Mouse (Mus musculus) embryonic facial prominence, embryonic 12.5 days (tissue): ENCODE results near the gene Gm14399. TPM values are rescaled to one million over a fixed set of nuclear protein-coding genes. Genes with fewer than 3 reads are reported as not detected.
A peak's percentile ranks its signal among the peaks of the same experiment; 100 is the strongest.
"Not testable (repeated sequence)": the region's sequence is repeated elsewhere in the genome, so short reads cannot be mapped to it uniquely, and the experiment has no call there.

Experiments
- ATAC-seq: fragments of 200-750 bp; cut with Nextera tagmentation; 2 replicates; pipeline ENCODE4 v1.8.0; 2017; ENCODE audit not compliant: insufficient number of reproducible peaks, insufficient read depth, low FRiP score, low TSS enrichment
- H3K27ac ChIP-seq: fragments of 300-500 bp; sonication (generic); 2 replicates; pipeline ENCODE4 v1.5.1; 2016; ENCODE audit warnings: mild to moderate bottlenecking
- H3K27me3 ChIP-seq: fragments of 300-500 bp; sonication (generic); 2 replicates; pipeline ENCODE4 v1.6.1; 2016; ENCODE audit warnings: mild to moderate bottlenecking, moderate library complexity
- H3K36me3 ChIP-seq: fragments of 300-500 bp; sonication (generic); 2 replicates; pipeline ENCODE4 v1.6.1; 2016; ENCODE audit warnings: mild to moderate bottlenecking
- H3K4me1 ChIP-seq: fragments of 300-500 bp; sonication (generic); 2 replicates; pipeline ENCODE4 v1.6.1; 2016
- H3K4me2 ChIP-seq: fragments of 300-500 bp; sonication (generic); replicated peaks from 2 replicates; pipeline ENCODE4 v1.6.1; 2016; ENCODE audit warnings: mild to moderate bottlenecking, moderate library complexity
- H3K4me3 ChIP-seq: fragments of 300-500 bp; sonication (generic); 2 replicates; pipeline ENCODE4 v1.5.1; 2016; ENCODE audit warnings: mild to moderate bottlenecking
- H3K9ac ChIP-seq: fragments of 300-500 bp; sonication (generic); 2 replicates; pipeline ENCODE4 v1.6.1; 2016; ENCODE audit warnings: mild to moderate bottlenecking, moderate library complexity
- H3K9me3 ChIP-seq: fragments of 300-500 bp; sonication (generic); 2 replicates; pipeline ENCODE4 v1.6.1; 2016; ENCODE audit warnings: mild to moderate bottlenecking, moderate library complexity
- WGBS: fragments of 180-500 bp; shearing (Covaris S2); methylation state at CpG from one replicate; pipeline ENCODE4 v1.1.7; 2016; 5-methylcytosine and 5-hydroxymethylcytosine counted together
- polyA plus RNA-seq: library from polyadenylated mRNA; unstranded; fragments of >200 nt; fragmentation: Nextera tagmentation; extraction: Ambion mirVana; gene quantifications from 2 replicates; pipeline ENCODE4 v1.2.1, GENCODE M21; 2016

The Gm14399 gene
- polyA plus RNA-seq, 1 experiment from 2014 or later: 6.7 TPM

- not testable (repeated sequence) for H3K27me3 ChIP-seq, H3K36me3 ChIP-seq, H3K9me3 ChIP-seq, H3K4me1 ChIP-seq, H3K27ac ChIP-seq, ATAC-seq
- Histone ChIP-seq H3K4me2 (peak overlapping the region; percentile 37; the same call in 1 of the 2 replicates), H3K9ac (peak overlapping the region; percentile 42; the same call in 1 of the 2 replicates), H3K4me3 (peak overlapping the region; percentile 49)
- 5% methylated on average over 25 of the region's 25 CpGs for WGBS
Observed at GRCm38 (mm10) chr2:175141118-175141992, 457 bp downstream of the Gm14399 start.

- H3K27me3 ChIP-seq, H3K27ac ChIP-seq, H3K4me3 ChIP-seq, H3K4me1 ChIP-seq, H3K9ac ChIP-seq, H3K9me3 ChIP-seq, ATAC-seq, H3K4me2 ChIP-seq, H3K36me3 ChIP-seq: not testable (repeated sequence)
Observed at GRCm38 (mm10) chr2:175140624-175141023, 1.2 kb downstream of the Gm14399 start.

Other genes with a start within 250 kb of the Gm14399 start
- gene Gm14444, start 131.8 kb downstream of the Gm14399 start, polyA plus RNA-seq: not detected in 2 replicates
- 0.90 and 1.6 TPM in 2 replicates for gene Gm14393, start 74.2 kb downstream of the Gm14399 start, polyA plus RNA-seq
- gene Gm14443, start 33.9 kb upstream of the Gm14399 start, polyA plus RNA-seq: 1.7 and 1.8 TPM in 2 replicates
- gene Gm14391, start 64.9 kb upstream of the Gm14399 start, polyA plus RNA-seq: 7.5 and 13.6 TPM in 2 replicates
- gene Gm14440, start 133.1 kb upstream of the Gm14399 start, polyA plus RNA-seq: 3.2 and 4.8 TPM in 2 replicates
- 21.8 and 23.0 TPM in 2 replicates for gene Gm4631, start 196.2 kb upstream of the Gm14399 start, polyA plus RNA-seq
- gene Zfp968, start 230.4 kb upstream of the Gm14399 start, polyA plus RNA-seq: 5.8 and 6.3 TPM in 2 replicates